Comparison of ENCODE assay signal across 26 mouse cellular contexts in genomic region chr14:98442411-98442810, GRCm38 (mm10).
A peak's percentile ranks its signal among the peaks of the same experiment; 100 is the strongest.
DNase-seq lines count a peak whose midpoint lies in the region; ATAC-seq and TF ChIP-seq lines count a peak whose summit lies in the region.
"Had no signal": no experiment of that assay in that cellular context is flagged by ENCODE, and none has a peak within 500 bp of the region (broad histone marks: within the 10 kb centered on the region; RNA-seq: fewer than 3 reads in every experiment).

No protein-coding gene starts in this region.

- no peak overlapping the region for H3K4me3 ChIP-seq in forebrain, postnatal 0 days (ENCODE audit: low read depth, low read length)
- H3K4me3 ChIP-seq in forebrain, embryonic 11.5 days (ENCODE audit: low read depth, low read length): no peak overlapping the region
- H3K4me3 ChIP-seq: intestine, embryonic 15.5 days; left cerebral cortex, adult 2 months; limb, embryonic 15.5 days; midbrain, embryonic 12.5 days; neural tube, embryonic 15.5 days had no signal

- H3K27me3 ChIP-seq in forebrain, postnatal 0 days (ENCODE audit: insufficient read depth, low read length): no peaks in the 10 kb centered on the region
- H3K27me3 ChIP-seq in forebrain, embryonic 11.5 days (ENCODE audit: control insufficient read depth, insufficient read depth, low read length): no peaks in the 10 kb centered on the region
- H3K27me3 ChIP-seq: CH12.LX; intestine, embryonic 15.5 days; limb, embryonic 15.5 days; midbrain, embryonic 12.5 days; neural tube, embryonic 15.5 days; Patski had no signal

- H3K9ac ChIP-seq in forebrain, postnatal 0 days: no peak overlapping the region
- no peak overlapping the region for H3K9ac ChIP-seq in forebrain, embryonic 11.5 days (ENCODE audit: low read length)
- H3K9ac ChIP-seq: intestine, embryonic 15.5 days; limb, embryonic 15.5 days; liver, embryonic 14.5 days; midbrain, embryonic 12.5 days; neural tube, embryonic 15.5 days had no signal

- H3K4me1 ChIP-seq in forebrain, postnatal 0 days (ENCODE audit: insufficient read depth): no peaks in the 10 kb centered on the region
- H3K4me1 ChIP-seq in forebrain, embryonic 11.5 days (replicated peaks; ENCODE audit: control insufficient read depth, insufficient read depth, low read length): no peaks in the 10 kb centered on the region
- H3K4me1 ChIP-seq: intestine, embryonic 15.5 days; limb, embryonic 15.5 days; midbrain, embryonic 12.5 days; neural tube, embryonic 15.5 days had no signal

- 68% methylated on average over 3 of the region's 3 CpGs for WGBS in forebrain, postnatal 0 days
- 93% methylated on average over 3 of the region's 3 CpGs for WGBS in forebrain, embryonic 11.5 days

- TF ChIP-seq POLR2A in brain, embryonic 14.5 days (IDR thresholded peaks at IDR 0.05; ENCODE audit: borderline replicate concordance, extremely low read depth, insufficient read depth, insufficient read length, poor library complexity, severe bottlenecking): no peak

- H3K27ac ChIP-seq in forebrain, postnatal 0 days (ENCODE audit: low read depth, low read length): no peak overlapping the region
- no peak overlapping the region for H3K27ac ChIP-seq in forebrain, embryonic 11.5 days (ENCODE audit: low read depth, low read length)
- H3K27ac ChIP-seq: intestine, embryonic 15.5 days; left cerebral cortex, adult 2 months; limb, embryonic 15.5 days; liver, embryonic 14.5 days; midbrain, embryonic 12.5 days; neural tube, embryonic 15.5 days; stomach, postnatal 0 days had no signal

- DNase-seq in forebrain, postnatal 0 days: peak; percentile 8
- DNase-seq in forebrain, embryonic 11.5 days (ENCODE audit: low spot score): no peak
- peak; percentile 61 for DNase-seq in brain, embryonic 14.5 days (ENCODE audit: low read depth)
- peak; percentile 12 to 17 for DNase-seq in layer of hippocampus, adult 8-10 months (ENCODE audit: low spot score in 2 of 2)
- DNase-seq in layer of hippocampus, postnatal 36 days: peak; percentile 8 to 24
- no peak for DNase-seq in thymus, postnatal 14 days
- no peak for DNase-seq in adrenal gland, postnatal 10 days
- DNase-seq: adrenal gland, adult 2 months; B cell, adult 2 months; cerebellum, adult 9-10 months; heart, adult 11 months; kidney, adult 8-10 months; kidney, postnatal 25 days; lung, postnatal 10 days had no signal

- no peak overlapping the region for H3K4me2 ChIP-seq in forebrain, postnatal 0 days (ENCODE audit: low read depth)
- H3K4me2 ChIP-seq in forebrain, embryonic 11.5 days (ENCODE audit: low read depth, low read length, severe bottlenecking): no peak overlapping the region
- H3K4me2 ChIP-seq: heart, embryonic 11.5 days; intestine, embryonic 15.5 days; limb, embryonic 15.5 days; midbrain, embryonic 12.5 days; neural tube, embryonic 15.5 days had no signal

- no peaks in the 10 kb centered on the region for H3K36me3 ChIP-seq in forebrain, postnatal 0 days (ENCODE audit: insufficient read depth)
- H3K36me3 ChIP-seq in forebrain, embryonic 11.5 days (ENCODE audit: control insufficient read depth, insufficient read depth, low read length): no peaks in the 10 kb centered on the region
- H3K36me3 ChIP-seq: G1E; intestine, embryonic 15.5 days; limb, embryonic 15.5 days; midbrain, embryonic 12.5 days; neural tube, embryonic 15.5 days had no signal

- TF ChIP-seq CTCF in forebrain, postnatal 0 days (IDR thresholded peaks at IDR 0.05; ENCODE audit: low read depth): no peak
- TF ChIP-seq CTCF in brain, embryonic 14.5 days (IDR thresholded peaks at IDR 0.05; ENCODE audit: borderline replicate concordance, extremely low read depth, insufficient read depth, insufficient read length): no peak

- no peaks in the 10 kb centered on the region for H3K9me3 ChIP-seq in forebrain, postnatal 0 days (ENCODE audit: low read length)
- no peaks in the 10 kb centered on the region for H3K9me3 ChIP-seq in forebrain, embryonic 11.5 days (ENCODE audit: control insufficient read depth, low read length)
- H3K9me3 ChIP-seq: intestine, embryonic 15.5 days; limb, embryonic 15.5 days; midbrain, embryonic 12.5 days; neural tube, embryonic 15.5 days had no signal

- ATAC-seq in forebrain, postnatal 0 days: no peak
- ATAC-seq in forebrain, embryonic 11.5 days (replicated peaks; ENCODE audit: low FRiP score): no peak
- ATAC-seq: hindbrain, embryonic 16.5 days; intestine, embryonic 15.5 days; Patski had no signal

Comparison
In these comparisons a context has a peak if more than half of its experiments do, and no peak if none do; other contexts are left out.
1. DNase-seq: peak in forebrain, postnatal 0 days (single experiment), brain, embryonic 14.5 days (single experiment), layer of hippocampus, adult 8-10 months (2 of 2) and layer of hippocampus, postnatal 36 days (2 of 2); none in forebrain, embryonic 11.5 days (single experiment), thymus, postnatal 14 days (single experiment) and adrenal gland, postnatal 10 days (single experiment).